Mouse (Mus musculus): ENCODE measurements around the gene Saysd1.
A peak's percentile ranks its signal among the peaks of the same experiment; 100 is the strongest.

Saysd1 gene

GRCm38 (mm10) chr14:20138484-20139355 lies at the start of gene Saysd1:
TSS of gene Saysd1 (minus strand) at chr14:20138534.
- no peak for DNase-seq

- no peak for DNase-seq
Observed at GRCm38 (mm10) chr14:20185426-20185825, 47.1 kb upstream of the Saysd1 start.

- DNase-seq: no peak
Observed at GRCm38 (mm10) chr14:20183701-20184100, 45.4 kb upstream of the Saysd1 start.

GRCm38 (mm10) chr14:20182596-20182995 lies 44.3 kb upstream of the Saysd1 start:
- no peak for DNase-seq

GRCm38 (mm10) chr14:20181466-20181921 lies 43.2 kb upstream of the Saysd1 start, which contains the start of gene Kcnk5:
TSS of gene Kcnk5 (minus strand) at chr14:20181809.
- peak; percentile 20 for DNase-seq

- no peak for DNase-seq
Observed at GRCm38 (mm10) chr14:20180751-20181162, 42.4 kb upstream of the Saysd1 start.

- no peak for DNase-seq
Observed at GRCm38 (mm10) chr14:20180304-20180703, 42.0 kb upstream of the Saysd1 start.

- DNase-seq: no peak
Observed at GRCm38 (mm10) chr14:20179731-20180280, 41.5 kb upstream of the Saysd1 start.

GRCm38 (mm10) chr14:20179080-20179479 lies 40.7 kb upstream of the Saysd1 start:
- no peak for DNase-seq

GRCm38 (mm10) chr14:20178593-20178992 lies 40.3 kb upstream of the Saysd1 start:
- no peak for DNase-seq

- DNase-seq: no peak
Observed at GRCm38 (mm10) chr14:20177494-20178123, 39.3 kb upstream of the Saysd1 start.

- DNase-seq: no peak
Observed at GRCm38 (mm10) chr14:20175705-20176104, 37.4 kb upstream of the Saysd1 start.

GRCm38 (mm10) chr14:20175114-20175513 lies 36.8 kb upstream of the Saysd1 start:
- DNase-seq: no peak

- DNase-seq: no peak
Observed at GRCm38 (mm10) chr14:20174696-20175095, 36.4 kb upstream of the Saysd1 start.

- no peak for DNase-seq
Observed at GRCm38 (mm10) chr14:20173873-20174490, 35.6 kb upstream of the Saysd1 start.

- no peak for DNase-seq
Observed at GRCm38 (mm10) chr14:20172924-20173323, 34.6 kb upstream of the Saysd1 start.

- no peak for DNase-seq
Observed at GRCm38 (mm10) chr14:20172509-20172908, 34.2 kb upstream of the Saysd1 start.

- DNase-seq: no peak
Observed at GRCm38 (mm10) chr14:20171840-20172239, 33.5 kb upstream of the Saysd1 start.

GRCm38 (mm10) chr14:20169251-20169650 lies 30.9 kb upstream of the Saysd1 start:
- no peak for DNase-seq

GRCm38 (mm10) chr14:20168478-20168877 lies 30.1 kb upstream of the Saysd1 start:
- DNase-seq: no peak

- no peak for DNase-seq
Observed at GRCm38 (mm10) chr14:20168054-20168453, 29.7 kb upstream of the Saysd1 start.

GRCm38 (mm10) chr14:20165413-20165812 lies 27.1 kb upstream of the Saysd1 start:
- DNase-seq: no peak

GRCm38 (mm10) chr14:20164438-20164837 lies 26.1 kb upstream of the Saysd1 start:
- DNase-seq: no peak

Measured in cerebellum, adult 8-10 months (tissue).